Mouse (Mus musculus) brain, embryonic 14.5 days (tissue): ENCODE data around the gene Rgcc.

Experiments used
- CTCF ChIP-seq: fragments of 200-500 bp; IDR thresholded peaks from 2 replicates; pipeline ENCODE4 v1.5.1; 2012; ENCODE audit warnings: inconsistent platforms, mild to moderate bottlenecking, moderate library complexity, borderline replicate concordance; ENCODE audit not compliant: insufficient read depth, insufficient read length; ENCODE audit errors: extremely low read depth
- POLR2A ChIP-seq: fragments of 200-500 bp; IDR thresholded peaks from 2 replicates; pipeline ENCODE4 v1.6.1; 2012; ENCODE audit warnings: mild to moderate bottlenecking, inconsistent platforms, borderline replicate concordance; ENCODE audit not compliant: poor library complexity, insufficient read depth, insufficient read length, severe bottlenecking; ENCODE audit errors: extremely low read depth

GRCm38 (mm10) chr14:79262677-79263076 lies 38.8 kb downstream of the Rgcc start:
- TF ChIP-seq POLR2A, result no peak
- TF ChIP-seq CTCF, result no peak
